Mouse (Mus musculus) stomach, postnatal 0 days (tissue): ENCODE data around the gene Tbx18. TPM values are rescaled to one million over a fixed set of nuclear protein-coding genes. Genes with fewer than 3 reads are reported as not detected.

Experiments used
- ATAC-seq: fragments of 200-750 bp; cut with Nextera tagmentation; 2 replicates; pipeline ENCODE4 v1.8.0; 2017; ENCODE audit not compliant: low FRiP score, low TSS enrichment
- DNase-seq: peaks from one replicate; pipeline ENCODE4 v3.0.0-alpha.2; 2016; ENCODE audit warnings: low spot score
- H3K27ac ChIP-seq: fragments of 300-500 bp; sonication (generic); replicated peaks from 2 replicates; pipeline ENCODE4 v1.5.1; 2014; ENCODE audit warnings: mild to moderate bottlenecking, control low read depth
- H3K27me3 ChIP-seq: fragments of 300-500 bp; sonication (generic); 2 replicates; pipeline ENCODE4 v1.6.1; 2014; ENCODE audit warnings: low read length; ENCODE audit not compliant: control insufficient read depth, insufficient read depth
- H3K36me3 ChIP-seq: fragments of 300-500 bp; sonication (generic); 2 replicates; pipeline ENCODE4 v1.6.1; 2014; ENCODE audit warnings: low read length, mixed read lengths; ENCODE audit not compliant: control insufficient read depth, insufficient read depth
- H3K4me1 ChIP-seq: fragments of 300-500 bp; sonication (generic); replicated peaks from 2 replicates; pipeline ENCODE4 v1.6.1; 2014; ENCODE audit warnings: antibody characterized with exemption; ENCODE audit not compliant: control insufficient read depth, insufficient read depth
- H3K4me2 ChIP-seq: fragments of 300-500 bp; sonication (generic); replicated peaks from 2 replicates; pipeline ENCODE4 v1.6.1; 2014; ENCODE audit warnings: low read depth, mild to moderate bottlenecking, control low read depth, moderate library complexity
- H3K4me3 ChIP-seq: fragments of 300-500 bp; sonication (generic); 2 replicates; pipeline ENCODE4 v1.5.1; 2014; ENCODE audit warnings: low read depth, low read length, control low read depth
- H3K9ac ChIP-seq: fragments of 300-500 bp; sonication (generic); 2 replicates; pipeline ENCODE4 v1.6.1; 2014; ENCODE audit warnings: mild to moderate bottlenecking, low read length, control low read depth, mixed read lengths
- H3K9me3 ChIP-seq: fragments of 300-500 bp; sonication (generic); 2 replicates; pipeline ENCODE4 v1.6.1; 2016; ENCODE audit warnings: low read length; ENCODE audit not compliant: control insufficient read depth
- CTCF ChIP-seq: IDR thresholded peaks from 2 replicates; pipeline ENCODE4 v1.5.1; 2016; ENCODE audit warnings: antibody characterized with exemption, low read depth, mild to moderate bottlenecking, moderate library complexity
- EP300 ChIP-seq: optimal IDR thresholded peaks from 2 replicates; pipeline ENCODE3; 2016; ENCODE audit warnings: antibody characterized with exemption
- WGBS: fragments of 180-500 bp; shearing (Covaris S2); extraction: QIAGEN DNeasy Blood & Tissue Kit; methylation state at CpG from one replicate; pipeline ENCODE4 v1.1.7; 2014; 5-methylcytosine and 5-hydroxymethylcytosine counted together
- polyA plus RNA-seq: library from polyadenylated mRNA; unstranded; fragments of >200 nt; fragmentation: Nextera tagmentation; extraction: Ambion mirVana; gene quantifications from 2 replicates; pipeline ENCODE4 v1.2.1, GENCODE M21; 2015

Tbx18 gene
- polyA plus RNA-seq, 1 experiment from 2014 or later, result 0.08 TPM

- H3K36me3 ChIP-seq, result no peaks in the 10 kb centered on the region
- DNase-seq (no peak), ATAC-seq (no peak)
- H3K9ac ChIP-seq, result no peak overlapping the region
- no peak overlapping the region for H3K27ac ChIP-seq
- TF ChIP-seq CTCF (no peak), EP300 (no peak)
- 5% methylated on average over 11 of the region's 11 CpGs for WGBS
- H3K27me3 ChIP-seq, result peaks cover 30% of the 10 kb centered on the region; the same call in 1 of the 2 replicates
- no peaks in the 10 kb centered on the region for H3K9me3 ChIP-seq
- no peak overlapping the region for H3K4me3 ChIP-seq
- no peak overlapping the region for H3K4me2 ChIP-seq
- H3K4me1 ChIP-seq, result no peaks in the 10 kb centered on the region; the same call in 1 of the 2 replicates
These were observed 2.7 kb upstream of the Tbx18 start for GRCm38 (mm10) chr9:87733732-87734131.

- Histone ChIP-seq H3K27ac (no peak overlapping the region), H3K4me1 (no peaks in the 10 kb centered on the region; the same call in 1 of the 2 replicates), H3K36me3 (no peaks in the 10 kb centered on the region), H3K27me3 (peaks cover 29% of the 10 kb centered on the region; the same call in 1 of the 2 replicates), H3K9ac (no peak overlapping the region), H3K4me2 (no peak overlapping the region), H3K9me3 (no peaks in the 10 kb centered on the region), H3K4me3 (no peak overlapping the region)
- TF ChIP-seq CTCF, result peak; percentile 25; the same call in 1 of the 2 replicates
- TF ChIP-seq EP300, result no peak
- DNase-seq, result no peak
- WGBS, result 7% methylated on average over 11 of the region's 11 CpGs
- no peak for ATAC-seq
These were observed 2.2 kb upstream of the Tbx18 start for GRCm38 (mm10) chr9:87733236-87733630.

GRCm38 (mm10) chr9:87732416-87733235 is 1.6 kb upstream of the Tbx18 start:
- Histone ChIP-seq H3K9ac (no peak overlapping the region), H3K4me2 (no peak overlapping the region), H3K27ac (no peak overlapping the region), H3K4me1 (no peaks in the 10 kb centered on the region; the same call in 1 of the 2 replicates), H3K27me3 (peaks cover 26% of the 10 kb centered on the region; the same call in 1 of the 2 replicates), H3K9me3 (no peaks in the 10 kb centered on the region), H3K36me3 (no peaks in the 10 kb centered on the region), H3K4me3 (no peak overlapping the region)
- no peak for TF ChIP-seq EP300
- TF ChIP-seq CTCF, result no peak
- DNase-seq (peak; percentile 16), ATAC-seq (no peak)
- WGBS, result 12% methylated on average over 25 of the region's 25 CpGs

- Histone ChIP-seq H3K27ac (no peak overlapping the region), H3K9me3 (no peaks in the 10 kb centered on the region), H3K4me2 (peak overlapping the region; percentile 65), H3K4me1 (no peaks in the 10 kb centered on the region; the same call in 1 of the 2 replicates), H3K27me3 (peaks cover 21% of the 10 kb centered on the region; the same call in 1 of the 2 replicates), H3K9ac (peak overlapping the region; percentile 48), H3K36me3 (no peaks in the 10 kb centered on the region), H3K4me3 (peak overlapping the region; percentile 44)
- no peak for TF ChIP-seq EP300
- TF ChIP-seq CTCF, result no peak
- DNase-seq, result peak; percentile 38
- WGBS, result 2% methylated on average over 76 of the region's 91 CpGs
- peak; percentile 32; the same call in 1 of the 2 replicates for ATAC-seq
These were observed 644 bp downstream of the Tbx18 start for GRCm38 (mm10) chr9:87730271-87730960.

DNA sequence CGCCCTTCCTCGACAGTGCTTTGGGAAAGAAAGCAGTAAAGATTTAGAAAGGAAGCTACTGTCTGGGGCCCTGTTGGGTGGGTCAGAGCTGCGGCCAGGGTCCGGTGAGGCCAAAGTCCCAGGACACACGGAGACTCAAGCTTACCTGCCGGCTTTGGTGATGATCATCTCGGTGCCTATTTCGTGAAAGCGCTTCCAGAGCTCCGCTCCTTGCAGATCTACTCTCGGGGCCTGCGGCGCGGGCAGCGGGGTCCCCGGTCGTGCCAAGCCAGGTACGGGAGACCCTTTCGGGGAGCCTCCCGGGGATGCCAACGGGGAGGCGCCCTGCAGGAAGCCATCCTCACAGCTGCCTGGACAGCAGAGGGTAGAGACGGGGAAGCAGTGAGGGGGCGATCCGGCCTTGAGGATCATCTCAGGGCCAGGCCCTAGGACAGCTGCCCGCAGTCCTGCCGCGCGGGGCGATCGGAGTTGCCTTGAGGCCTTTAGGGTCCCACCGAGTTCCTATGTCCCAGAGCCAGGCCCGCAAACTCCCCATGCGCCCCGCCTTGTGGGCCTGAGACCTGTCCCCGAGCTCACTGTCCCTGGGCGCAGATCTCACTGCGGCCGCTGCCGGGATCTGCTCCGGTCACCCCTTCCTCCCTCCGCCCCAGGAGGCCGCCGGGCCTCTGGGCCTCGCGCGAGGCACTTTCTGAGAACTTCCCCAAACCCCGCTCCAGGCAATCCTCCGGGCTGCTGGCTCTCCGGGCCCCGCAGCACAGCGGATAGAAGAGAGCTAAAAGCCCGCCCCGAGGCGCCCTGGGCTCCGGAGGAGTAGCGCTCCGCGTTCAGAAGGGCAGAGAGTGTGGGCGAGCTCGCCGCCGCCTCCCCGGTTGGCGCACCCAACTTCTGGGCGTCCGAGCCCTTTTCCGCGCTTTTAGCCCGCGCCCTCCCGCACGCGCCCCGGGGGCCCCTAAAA is 1.5 kb downstream of the Tbx18 start:
- no peaks in the 10 kb centered on the region for H3K36me3 ChIP-seq
- no peaks in the 10 kb centered on the region; the same call in 1 of the 2 replicates for H3K4me1 ChIP-seq
- DNase-seq (peak; percentile 31), ATAC-seq (peak; percentile 53; the same call in 1 of the 2 replicates)
- H3K9ac ChIP-seq, result peak overlapping the region; percentile 48
- H3K27me3 ChIP-seq, result peaks cover 18% of the 10 kb centered on the region; the same call in 1 of the 2 replicates
- whole genome bisulfite sequencing, result 2% methylated on average over 75 of the region's 75 CpGs
- no peak overlapping the region for H3K27ac ChIP-seq
- no peak for TF ChIP-seq CTCF
- peak overlapping the region; percentile 44 for H3K4me3 ChIP-seq
- H3K4me2 ChIP-seq, result peak overlapping the region; percentile 65
- H3K9me3 ChIP-seq, result no peaks in the 10 kb centered on the region
